28 mouse cellular contexts compared by ENCODE assay signal in genomic region chr1:62055280-62055679, GRCm38 (mm10).
DNase-seq lines count a peak whose midpoint lies in the region; ATAC-seq and TF ChIP-seq lines count a peak whose summit lies in the region.
"Had no signal": no experiment of that assay in that cellular context is flagged by ENCODE, and none has a peak within 500 bp of the region (broad histone marks: within the 10 kb centered on the region; RNA-seq: fewer than 3 reads in every experiment).

No protein-coding gene starts in this region.

- 0 out of 2 replicates have a peak overlapping the region, but pooled peaks have one; percentile 35 for H3K27ac ChIP-seq in hindbrain, embryonic 13.5 days
- no peak overlapping the region for H3K27ac ChIP-seq in hindbrain, postnatal 0 days
- H3K27ac ChIP-seq: embryonic facial prominence, embryonic 10.5 days; embryonic facial prominence, embryonic 15.5 days; hindbrain, embryonic 10.5 days; intestine, embryonic 15.5 days; limb, embryonic 13.5 days; liver, embryonic 13.5 days; midbrain, embryonic 13.5 days; stomach, embryonic 15.5 days had no signal

- H3K4me3 ChIP-seq in hindbrain, embryonic 13.5 days: no peak overlapping the region
- no peak overlapping the region for H3K4me3 ChIP-seq in hindbrain, postnatal 0 days (ENCODE audit: low read length)
- H3K4me3 ChIP-seq: embryonic facial prominence, embryonic 10.5 days; embryonic facial prominence, embryonic 15.5 days; hindbrain, embryonic 10.5 days; intestine, embryonic 15.5 days; limb, embryonic 13.5 days; liver, embryonic 13.5 days; megakaryocyte, embryonic 14.5 days; midbrain, embryonic 13.5 days; stomach, embryonic 15.5 days had no signal

- TF ChIP-seq POLR2A in brain, embryonic 14.5 days (IDR thresholded peaks at IDR 0.05; ENCODE audit: borderline replicate concordance, extremely low read depth, insufficient read depth, insufficient read length, poor library complexity, severe bottlenecking): no peak

- no peak overlapping the region for H3K4me2 ChIP-seq in hindbrain, embryonic 13.5 days
- no peak overlapping the region for H3K4me2 ChIP-seq in hindbrain, postnatal 0 days (ENCODE audit: low read depth, low read length)
- H3K4me2 ChIP-seq: embryonic facial prominence, embryonic 15.5 days; intestine, embryonic 15.5 days; limb, embryonic 13.5 days; liver, embryonic 13.5 days; midbrain, embryonic 13.5 days; stomach, embryonic 15.5 days had no signal

- H3K9me3 ChIP-seq in hindbrain, embryonic 13.5 days: no peaks in the 10 kb centered on the region; the same call in 1 of the 2 replicates
- no peaks in the 10 kb centered on the region for H3K9me3 ChIP-seq in hindbrain, postnatal 0 days (ENCODE audit: low read length)
- H3K9me3 ChIP-seq: embryonic facial prominence, embryonic 10.5 days; embryonic facial prominence, embryonic 15.5 days; hindbrain, embryonic 10.5 days; intestine, embryonic 15.5 days; limb, embryonic 13.5 days; liver, embryonic 13.5 days; megakaryocyte, embryonic 14.5 days; midbrain, embryonic 13.5 days; stomach, embryonic 15.5 days had no signal

- no peaks in the 10 kb centered on the region for H3K36me3 ChIP-seq in hindbrain, embryonic 13.5 days
- no peaks in the 10 kb centered on the region for H3K36me3 ChIP-seq in hindbrain, postnatal 0 days (ENCODE audit: insufficient read depth, low read length)
- H3K36me3 ChIP-seq: embryonic facial prominence, embryonic 10.5 days; embryonic facial prominence, embryonic 15.5 days; hindbrain, embryonic 10.5 days; intestine, embryonic 15.5 days; limb, embryonic 13.5 days; liver, embryonic 13.5 days; midbrain, embryonic 13.5 days; stomach, embryonic 15.5 days had no signal

- H3K9ac ChIP-seq in hindbrain, embryonic 13.5 days: no peak overlapping the region
- H3K9ac ChIP-seq in hindbrain, postnatal 0 days (replicated peaks; ENCODE audit: low read length): no peak overlapping the region
- H3K9ac ChIP-seq: embryonic facial prominence, embryonic 15.5 days; forebrain, postnatal 0 days; intestine, embryonic 15.5 days; limb, embryonic 13.5 days; liver, embryonic 13.5 days; midbrain, embryonic 13.5 days; stomach, embryonic 15.5 days had no signal

- WGBS in hindbrain, embryonic 13.5 days: 78% methylated on average over 6 of the region's 6 CpGs
- WGBS in hindbrain, postnatal 0 days: 74% methylated on average over 6 of the region's 6 CpGs

- TF ChIP-seq CTCF in hindbrain, postnatal 0 days (IDR thresholded peaks at IDR 0.05; ENCODE audit: low read depth): no peak
- no peak for TF ChIP-seq CTCF in brain, embryonic 14.5 days (IDR thresholded peaks at IDR 0.05; ENCODE audit: borderline replicate concordance, extremely low read depth, insufficient read depth, insufficient read length)

- no peaks in the 10 kb centered on the region for H3K27me3 ChIP-seq in hindbrain, embryonic 13.5 days
- no peaks in the 10 kb centered on the region for H3K27me3 ChIP-seq in hindbrain, postnatal 0 days (ENCODE audit: insufficient read depth, low read length)
- H3K27me3 ChIP-seq: embryonic facial prominence, embryonic 15.5 days; intestine, embryonic 15.5 days; limb, embryonic 13.5 days; liver, embryonic 13.5 days; megakaryocyte, embryonic 14.5 days; midbrain, embryonic 13.5 days; stomach, embryonic 15.5 days had no signal

- no peak for ATAC-seq in hindbrain, embryonic 13.5 days (ENCODE audit: low FRiP score)
- ATAC-seq in hindbrain, postnatal 0 days: no peak
- ATAC-seq: activated CD4-positive, CD25-positive, alpha-beta regulatory T cell, adult 4 months; forebrain, postnatal 0 days; hindbrain, embryonic 16.5 days; intestine, embryonic 15.5 days; lung, postnatal 0 days; midbrain, embryonic 13.5 days had no signal

- DNase-seq in cerebellum, postnatal 14 days: peak; percentile 23 to 33
- no peak for DNase-seq in cerebellum, adult 8-10 months
- no peak for DNase-seq in hindbrain, postnatal 0 days (ENCODE audit: low spot score)
- peak; percentile 37 for DNase-seq in brain, embryonic 14.5 days (ENCODE audit: low read depth)
- no peak for DNase-seq in spleen, adult 12 weeks (ENCODE audit: low spot score)
- DNase-seq: adrenal gland, adult 8-10 months; B cell, adult 2 months; forebrain, postnatal 0 days; heart, postnatal 14 days; kidney, adult 2 months; kidney, postnatal 4 days; liver, embryonic 13.5 days; lung, adult 18-20 months; lung, postnatal 4 days; retina, postnatal 1 day; right cerebral cortex, postnatal 14 days had no signal

- H3K4me1 ChIP-seq in hindbrain, embryonic 13.5 days (replicated peaks): peaks cover 11% of the 10 kb centered on the region
- H3K4me1 ChIP-seq in hindbrain, postnatal 0 days (ENCODE audit: insufficient read depth, low read length): peaks cover 8% of the 10 kb centered on the region; the same call in 1 of the 2 replicates
- H3K4me1 ChIP-seq: embryonic facial prominence, embryonic 15.5 days; intestine, embryonic 15.5 days; limb, embryonic 13.5 days; liver, embryonic 13.5 days; megakaryocyte, embryonic 14.5 days; stomach, embryonic 15.5 days had no signal

Comparison
In these comparisons a context has a peak if more than half of its experiments do, and no peak if none do; other contexts are left out.
1. DNase-seq: peak in cerebellum, postnatal 14 days (2 of 2) and brain, embryonic 14.5 days (single experiment); none in cerebellum, adult 8-10 months (single experiment), hindbrain, postnatal 0 days (single experiment) and spleen, adult 12 weeks (single experiment).